Mouse (Mus musculus): ENCODE results near the gene Lefty1. TPM values are rescaled to one million over a fixed set of nuclear protein-coding genes. Genes with fewer than 3 reads are reported as not detected.
A peak's percentile ranks its signal among the peaks of the same experiment; 100 is the strongest.
"Not testable (repeated sequence)": the region's sequence is repeated elsewhere in the genome, so short reads cannot be mapped to it uniquely, and the experiment has no call there.

Lefty1 gene
- total RNA-seq, 2 experiments from 2014 or later, result 8.5 to 15.2 TPM

DNA sequence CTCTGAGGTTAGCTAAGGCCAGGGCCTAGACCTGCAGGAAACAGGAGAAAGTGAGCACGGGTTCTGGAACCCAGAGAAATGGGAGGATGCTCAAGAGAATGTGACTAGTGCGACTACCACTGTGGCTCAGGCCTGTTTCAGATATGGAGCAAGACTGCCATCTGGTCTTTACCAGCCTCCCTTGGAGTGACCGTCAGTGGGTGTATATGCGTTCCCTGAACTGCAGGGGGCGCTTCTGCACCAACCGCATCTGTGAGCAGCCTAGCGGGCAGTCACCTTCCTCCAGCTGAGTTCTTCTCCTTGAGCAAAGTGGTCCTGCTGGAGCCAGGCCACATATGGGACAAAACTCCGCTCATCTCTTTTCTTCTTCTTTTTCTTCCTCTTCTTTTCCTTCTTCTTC lies 15.1 kb upstream of the Lefty1 start:
- no peak for DNase-seq (ENCODE audit: low spot score in 2 of 2)

DNA sequence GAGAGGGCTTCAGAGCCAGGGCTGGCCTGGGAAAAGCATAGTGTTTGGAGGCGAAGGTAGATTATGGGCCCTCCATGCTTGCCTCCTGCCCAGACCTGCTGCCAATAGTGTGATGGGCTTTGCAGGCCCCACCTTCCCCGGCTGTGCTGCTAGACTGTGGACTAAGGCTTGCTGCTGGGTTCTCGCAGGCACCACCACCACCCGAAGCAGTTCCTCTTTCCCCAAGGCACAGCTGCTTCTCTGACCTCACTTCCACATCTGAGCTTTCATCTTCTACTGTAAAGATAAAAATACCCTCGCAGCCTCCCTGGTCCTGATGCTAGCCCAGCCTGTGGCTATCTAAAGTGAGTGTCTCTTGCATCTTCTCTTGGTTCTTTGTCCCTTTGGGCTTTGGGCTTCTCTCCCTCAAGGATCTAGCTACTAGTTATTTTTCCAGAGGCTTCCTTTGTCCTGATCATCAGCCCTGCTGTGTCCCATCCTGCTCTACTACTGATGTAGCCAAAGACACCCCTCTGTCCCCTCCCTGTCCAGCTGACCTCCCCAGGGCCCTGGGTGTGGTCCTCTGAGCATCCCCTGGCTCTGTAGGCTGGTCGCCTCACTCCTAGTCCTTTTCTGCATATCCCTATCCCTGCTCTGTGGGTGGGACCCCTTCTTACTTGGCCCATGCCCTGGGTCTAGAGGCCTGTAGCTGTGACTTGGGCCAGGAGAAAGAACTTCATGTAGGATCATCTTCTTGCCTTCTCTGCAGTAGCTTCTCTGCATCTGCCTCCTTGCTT lies 12.4 kb upstream of the Lefty1 start:
- DNase-seq (ENCODE audit: low spot score in 2 of 2), result no peak

GRCm38 (mm10) chr1:180924737-180925136 lies 10.1 kb upstream of the Lefty1 start:
- DNase-seq (ENCODE audit: low spot score in 2 of 2), result no peak

DNA sequence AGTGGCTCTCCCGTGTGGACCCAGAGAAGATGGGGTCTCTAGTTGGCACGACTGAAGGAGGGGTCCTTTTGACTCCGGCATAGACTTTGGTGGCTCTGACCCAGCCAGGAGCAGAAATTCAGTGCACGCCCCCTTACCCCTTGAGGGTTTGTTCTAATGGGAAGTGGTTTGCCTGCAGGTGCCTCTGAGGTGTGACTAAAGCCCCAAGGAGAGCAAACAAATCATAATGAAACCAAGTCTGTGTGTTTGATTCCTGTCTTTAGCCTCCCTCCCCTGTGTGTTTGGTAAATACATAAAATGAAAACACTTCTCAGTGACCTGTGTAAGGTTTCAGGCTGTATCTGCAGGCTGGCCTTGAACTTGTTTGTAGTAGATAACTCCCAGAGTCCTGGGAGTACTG lies 8.5 kb upstream of the Lefty1 start:
- no peak for DNase-seq (ENCODE audit: low spot score in 2 of 2)

DNA sequence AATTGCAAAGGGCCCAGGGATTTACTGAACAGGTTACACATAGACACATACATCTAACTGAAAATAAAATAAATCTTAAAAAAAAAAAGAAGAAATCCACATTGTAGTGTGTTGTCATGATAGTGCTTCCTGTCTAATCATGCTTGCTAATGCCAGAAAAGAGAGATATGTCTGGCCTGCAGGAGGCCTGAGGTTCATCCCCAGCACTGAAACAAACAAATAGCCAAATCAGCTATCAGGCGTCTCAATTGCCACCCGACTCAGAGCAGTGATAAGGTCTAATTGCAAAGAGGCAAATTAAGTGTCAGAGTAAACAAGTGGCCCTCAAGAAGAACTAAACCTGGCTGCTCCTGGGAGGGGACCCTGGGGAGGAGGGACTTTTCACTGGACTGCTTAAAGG lies 5.2 kb upstream of the Lefty1 start:
- no peak for DNase-seq (ENCODE audit: low spot score in 2 of 2)

DNA sequence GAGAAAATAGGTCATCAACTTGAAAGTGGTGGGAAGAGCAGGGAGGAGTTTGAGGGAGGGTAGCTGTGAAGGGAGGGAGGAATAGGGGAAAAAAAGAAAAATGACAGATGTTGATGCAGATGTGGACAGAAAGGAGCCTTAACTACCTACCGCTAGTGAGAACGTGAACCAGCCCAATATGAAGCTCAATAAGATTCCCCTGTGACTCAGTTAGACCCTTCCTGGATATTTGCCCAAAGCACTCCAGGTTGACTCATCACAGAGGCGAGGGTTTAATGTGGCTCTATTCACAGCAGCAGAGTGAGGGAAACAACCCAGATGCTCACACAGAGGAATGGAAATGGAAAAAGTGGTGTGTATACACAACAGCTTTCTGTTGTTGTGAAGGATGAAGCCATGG lies 3.7 kb upstream of the Lefty1 start:
- DNase-seq (ENCODE audit: low spot score in 2 of 2), result no peak

DNA sequence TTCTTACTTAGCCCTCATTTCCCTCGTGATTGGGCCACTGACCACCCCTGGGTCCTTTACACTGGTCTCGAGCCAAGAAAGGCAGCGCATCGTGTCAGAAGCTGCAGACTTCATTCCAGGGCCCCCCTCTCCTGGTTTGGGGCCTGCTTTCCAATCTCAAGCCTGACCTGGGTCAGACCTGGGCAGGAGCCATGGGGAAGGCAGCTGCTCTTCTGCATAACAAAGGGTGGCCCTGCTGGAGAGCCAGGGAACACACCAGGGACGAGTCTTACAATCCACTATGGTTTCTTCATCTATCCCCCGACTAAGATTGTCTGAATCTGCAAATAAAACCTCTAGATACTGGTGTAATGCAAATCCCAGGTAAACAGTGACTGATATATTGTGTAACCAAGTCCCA lies 1.2 kb upstream of the Lefty1 start:
- DNase-seq (ENCODE audit: low spot score in 2 of 2), result no peak

DNA sequence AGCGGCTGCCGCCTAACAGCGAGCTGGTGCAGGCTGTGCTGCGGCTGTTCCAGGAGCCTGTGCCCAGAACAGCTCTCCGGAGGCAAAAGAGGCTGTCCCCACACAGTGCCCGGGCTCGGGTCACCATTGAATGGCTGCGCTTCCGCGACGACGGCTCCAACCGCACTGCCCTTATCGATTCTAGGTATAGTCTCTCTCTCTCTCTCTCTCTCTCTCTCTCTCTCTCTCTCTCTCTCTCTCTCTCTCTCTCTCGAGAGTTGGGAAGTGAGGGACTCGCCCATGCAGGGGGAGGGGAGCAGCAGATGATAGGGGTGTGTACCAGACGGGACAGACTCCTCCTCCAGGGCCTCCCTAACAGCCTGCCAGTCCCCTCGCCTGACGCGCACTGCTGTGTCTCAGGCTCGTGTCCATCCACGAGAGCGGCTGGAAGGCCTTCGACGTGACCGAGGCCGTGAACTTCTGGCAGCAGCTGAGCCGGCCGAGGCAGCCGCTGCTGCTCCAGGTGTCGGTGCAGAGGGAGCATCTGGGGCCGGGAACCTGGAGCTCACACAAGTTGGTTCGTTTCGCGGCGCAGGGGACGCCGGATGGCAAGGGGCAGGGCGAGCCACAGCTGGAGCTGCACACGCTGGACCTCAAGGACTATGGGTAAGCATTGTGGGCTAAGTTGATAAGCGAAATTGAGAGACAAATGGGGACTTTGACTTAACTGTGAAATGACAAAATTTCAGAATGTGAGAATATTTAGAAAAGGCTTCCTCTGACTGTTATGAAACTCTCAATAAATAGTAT lies 2.0 kb downstream of the Lefty1 start:
- peak in 1 of 2 experiments; percentile 29 for DNase-seq (ENCODE audit: low spot score in 2 of 2)

- not testable (repeated sequence) for DNase-seq (ENCODE audit: low spot score in 2 of 2)
These were observed 2.8 kb downstream of the Lefty1 start for GRCm38 (mm10) chr1:180937631-180938030.

- DNase-seq (ENCODE audit: low spot score in 2 of 2), result not testable (repeated sequence)
These were observed 4.0 kb downstream of the Lefty1 start for GRCm38 (mm10) chr1:180938781-180939180.

GRCm38 (mm10) chr1:180940776-180941460 lies 6.1 kb downstream of the Lefty1 start:
- no peak for DNase-seq (ENCODE audit: low spot score in 2 of 2)

- no peak for DNase-seq (ENCODE audit: low spot score in 2 of 2)
These were observed 6.9 kb downstream of the Lefty1 start for GRCm38 (mm10) chr1:180941726-180942125.

- DNase-seq (ENCODE audit: low spot score in 2 of 2), result peak in 1 of 2 experiments; percentile 28
These were observed 7.6 kb downstream of the Lefty1 start, which contains the start of gene Tmem63a for GRCm38 (mm10) chr1:180942166-180943031. Gene Tmem63a (plus strand): TSS chr1:180942344.

DNA sequence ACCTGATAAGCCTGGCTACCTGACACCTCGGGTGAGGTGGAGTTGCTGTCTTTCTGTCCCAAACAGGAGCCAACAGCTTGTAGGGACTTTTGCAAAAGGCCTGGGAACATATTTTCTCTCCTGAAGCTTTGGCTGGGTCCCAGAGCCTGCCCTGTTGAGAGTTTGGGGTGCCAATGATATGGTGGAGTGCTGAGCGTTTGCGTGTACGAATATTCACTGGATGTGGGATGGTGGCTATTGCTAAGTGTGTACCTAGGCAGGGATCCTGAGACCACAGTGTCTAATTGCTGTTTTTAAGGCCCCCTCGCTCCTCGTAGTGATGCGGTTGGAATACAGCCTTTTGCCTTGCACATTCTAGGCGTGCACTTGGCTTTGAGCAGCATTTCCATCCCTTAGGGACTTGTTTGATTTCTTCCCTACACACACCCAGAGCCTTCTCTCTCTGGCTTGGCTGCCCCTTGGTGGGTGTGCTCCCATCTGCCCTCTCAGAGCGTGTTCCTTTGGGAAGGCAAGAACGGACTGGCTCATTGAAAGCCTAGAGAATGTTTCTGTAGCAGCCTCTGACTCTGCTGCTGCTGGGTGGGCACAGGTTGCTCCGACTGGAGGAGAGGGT lies 8.3 kb downstream of the Lefty1 start:
- DNase-seq (ENCODE audit: low spot score in 2 of 2), result no peak

GRCm38 (mm10) chr1:180943896-180944295 lies 9.1 kb downstream of the Lefty1 start:
- DNase-seq (ENCODE audit: low spot score in 2 of 2), result no peak

- DNase-seq (ENCODE audit: low spot score in 2 of 2), result no peak
These were observed 9.7 kb downstream of the Lefty1 start for GRCm38 (mm10) chr1:180944553-180944952.

- DNase-seq (ENCODE audit: low spot score in 2 of 2), result peak; percentile 28 to 60
These were observed 10.5 kb downstream of the Lefty1 start for GRCm38 (mm10) chr1:180945001-180945980.

GRCm38 (mm10) chr1:180946448-180946847 lies 11.6 kb downstream of the Lefty1 start:
- DNase-seq (ENCODE audit: low spot score in 2 of 2), result no peak

GRCm38 (mm10) chr1:180952085-180952746 lies 17.4 kb downstream of the Lefty1 start:
- no peak for DNase-seq (ENCODE audit: low spot score in 2 of 2)
